Mouse (Mus musculus) urinary bladder, adult 18-20 months (tissue): Measurements from ENCODE around the gene Armc7.

ENCODE experiments used
- DNase-seq, 2 experiments: peaks; one replicate each; pipeline ENCODE4 v3.0.0; 2022; ENCODE audit warnings: low spot score in 2 of 2, mixed read lengths in 2 of 2

Armc7 gene

GRCm38 (mm10) chr11:115475025-115475757 is at the start of gene Armc7:
Gene Armc7 (plus strand): TSS chr11:115475667.
- DNase-seq, result peak; percentile 94 to 95

DNA sequence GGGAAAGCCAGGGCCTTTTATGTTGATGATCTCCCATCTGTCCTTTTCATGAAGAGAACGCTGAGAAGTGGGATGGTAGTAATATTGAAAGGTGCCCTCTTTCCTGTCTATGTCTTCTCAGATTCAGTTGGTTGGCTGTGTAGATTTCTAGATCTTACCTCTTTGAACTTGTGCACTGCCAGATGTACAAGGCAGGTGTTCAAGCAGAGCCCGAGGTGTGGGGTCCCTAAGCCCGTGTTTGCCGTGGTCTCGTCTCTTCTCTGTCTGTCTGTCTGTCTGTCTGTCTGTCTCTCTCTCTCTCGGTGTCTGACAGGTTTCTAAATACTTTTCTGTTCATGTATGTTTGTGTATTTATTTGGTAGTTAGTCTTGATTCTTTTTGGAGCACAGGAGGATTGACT is 49.8 kb upstream of the Armc7 start:
- DNase-seq, result no peak

GRCm38 (mm10) chr11:115427482-115428331 is 47.8 kb upstream of the Armc7 start:
- peak; percentile 22 to 40 for DNase-seq

DNA sequence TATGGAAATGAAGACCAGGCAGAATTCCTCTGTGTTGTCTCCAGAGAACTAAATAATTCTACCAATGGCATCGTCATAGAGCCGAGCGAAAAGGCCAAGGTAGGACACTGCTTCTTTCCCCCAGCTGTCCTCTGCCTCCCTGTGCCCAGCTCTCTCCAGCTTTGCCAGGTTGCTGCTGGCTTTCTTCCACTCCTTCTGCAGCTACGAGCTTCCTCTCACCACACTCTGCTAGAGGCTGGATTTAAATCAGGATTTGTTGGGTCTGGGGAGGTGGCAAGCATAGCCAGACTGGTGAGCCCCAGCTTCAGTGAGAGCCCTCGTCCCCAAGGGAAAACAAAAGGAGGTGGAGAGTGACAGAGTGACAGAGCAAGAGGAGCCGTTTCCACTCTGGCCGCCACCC is 46.2 kb upstream of the Armc7 start:
- no peak for DNase-seq

DNA sequence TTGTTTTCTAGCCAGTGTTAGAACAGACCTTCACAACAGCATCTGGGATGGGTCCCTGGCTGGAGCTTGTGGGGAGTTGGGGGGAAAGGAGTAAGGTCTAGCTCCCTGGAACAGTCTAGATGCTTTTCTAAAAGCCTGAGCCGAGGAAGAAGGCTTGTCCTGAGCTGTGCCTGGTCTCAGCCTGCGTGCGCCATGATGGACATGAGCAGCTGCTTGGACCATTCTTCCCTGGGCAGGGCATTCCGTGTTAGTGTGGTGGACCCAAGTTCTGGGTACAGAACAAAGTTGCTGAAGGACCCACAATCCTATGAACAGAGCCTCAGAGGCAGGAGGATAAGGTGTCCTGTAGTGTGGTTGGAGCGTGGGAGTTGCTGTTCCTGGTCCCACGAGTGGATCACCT is 44.9 kb upstream of the Armc7 start:
- DNase-seq, result no peak

- DNase-seq, result no peak
Measured at GRCm38 (mm10) chr11:115432814-115433213, 42.7 kb upstream of the Armc7 start.

DNA sequence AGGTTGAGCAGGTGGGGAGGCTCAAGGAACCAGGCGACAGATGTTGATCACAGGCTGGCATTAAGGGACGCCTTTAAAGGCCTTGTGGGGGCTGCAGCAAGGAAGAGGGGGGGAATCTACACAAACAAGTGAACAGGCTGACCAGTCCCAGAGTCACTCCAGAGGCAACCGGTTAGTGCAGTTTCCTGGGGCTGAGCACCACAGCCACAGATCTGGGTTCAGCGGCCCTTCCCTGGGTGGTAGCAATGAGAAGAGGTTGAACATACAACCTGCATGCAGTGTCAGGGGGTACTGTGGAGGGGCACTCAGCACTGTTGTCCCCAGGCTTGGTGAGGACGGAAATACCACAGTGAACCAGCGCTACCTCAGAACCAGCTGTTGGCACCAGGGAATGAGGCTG is 42.1 kb upstream of the Armc7 start:
- DNase-seq, result no peak

DNA sequence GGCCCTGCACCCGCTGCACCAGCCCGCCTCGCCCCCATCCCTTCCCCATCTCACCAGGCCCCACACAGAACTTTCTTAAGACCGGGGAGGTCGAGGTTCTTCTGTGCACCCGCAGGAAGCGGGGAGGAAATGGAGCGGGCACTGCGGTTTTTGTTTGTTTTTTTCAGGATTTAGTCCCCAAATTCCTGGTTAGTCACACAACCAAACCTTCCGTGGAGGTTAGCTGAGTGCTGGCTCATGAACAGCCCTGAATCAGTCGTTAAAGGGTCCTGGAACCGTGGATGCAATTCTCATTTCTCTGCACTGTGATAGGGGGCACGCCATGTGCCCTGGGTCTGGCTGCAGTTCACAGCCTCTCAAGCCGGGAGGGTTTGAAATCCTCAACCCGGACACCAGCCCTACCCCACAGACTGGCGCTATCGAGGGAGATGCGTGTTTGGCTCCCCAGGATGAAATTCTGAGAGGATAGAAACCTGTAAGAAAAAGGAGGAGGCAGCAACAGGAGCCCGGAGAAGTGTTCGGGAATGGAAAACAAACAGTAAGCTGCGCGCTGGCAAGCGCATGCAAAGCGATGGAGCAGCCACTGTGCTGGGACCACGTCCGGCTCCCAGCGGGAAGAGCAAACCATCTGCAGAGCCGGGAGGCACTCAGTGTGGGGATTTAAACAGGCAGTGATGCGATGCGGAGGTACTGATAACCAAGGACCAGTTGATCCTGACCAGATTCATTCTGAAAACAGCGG is 39.7 kb upstream of the Armc7 start:
- DNase-seq, result no peak

DNA sequence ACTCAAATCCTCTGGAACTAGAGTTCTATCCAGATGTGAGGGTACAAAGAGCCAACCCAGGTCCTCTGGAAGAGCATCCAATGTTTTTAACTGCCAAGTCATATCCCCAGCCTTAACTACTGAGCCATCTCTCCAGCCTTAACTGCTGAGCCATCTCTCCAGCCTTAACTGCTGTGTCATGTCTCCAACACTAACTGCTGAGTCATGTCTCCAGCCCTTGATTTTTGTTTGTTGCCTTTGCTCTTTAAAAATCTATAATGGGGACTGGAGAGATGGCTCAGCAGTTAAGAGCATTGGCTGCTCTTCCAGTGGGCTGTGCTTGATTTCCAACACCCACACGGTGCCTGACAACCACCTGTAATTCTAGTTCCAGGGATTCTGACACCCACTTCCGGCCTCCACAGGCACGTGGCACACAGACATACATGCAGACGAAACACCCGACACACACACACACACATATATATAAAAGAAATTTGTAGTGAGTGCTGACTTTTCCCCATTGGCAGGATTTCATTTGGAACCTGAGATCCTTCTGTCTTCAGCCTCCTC is 37.8 kb upstream of the Armc7 start:
- no peak for DNase-seq

GRCm38 (mm10) chr11:115439326-115439725 is 36.1 kb upstream of the Armc7 start:
- no peak for DNase-seq

DNA sequence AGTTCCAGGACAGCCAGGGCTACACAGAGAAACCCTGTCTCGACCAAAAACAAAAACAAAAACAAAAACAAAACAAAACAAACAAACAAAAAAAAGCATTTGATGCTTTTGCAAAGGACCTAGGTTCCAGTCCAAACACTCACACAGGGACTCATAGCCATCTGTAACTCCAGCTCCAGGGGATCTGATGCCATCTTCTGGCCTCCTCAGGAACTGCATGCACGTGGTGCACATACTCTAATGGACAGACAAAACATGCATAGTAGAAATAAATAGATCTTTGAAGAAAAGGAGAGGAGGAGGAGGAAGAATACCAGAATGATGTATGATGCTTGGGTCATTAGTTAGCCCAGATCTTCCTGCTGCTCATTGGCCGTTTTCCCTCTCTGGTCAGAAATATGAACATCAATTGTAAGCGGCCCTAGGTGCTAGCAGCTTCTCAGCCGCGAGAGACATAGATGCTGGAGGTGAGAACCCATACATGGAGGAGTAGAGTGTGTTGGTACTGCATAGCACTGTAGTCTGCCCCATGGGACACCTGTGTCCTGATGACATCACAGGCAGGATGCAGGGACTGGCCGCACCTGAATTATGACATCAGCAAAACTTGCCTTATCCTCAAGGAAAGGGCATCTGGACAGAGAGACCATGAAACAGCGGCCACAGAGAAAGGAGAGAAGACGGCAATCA is 35.4 kb upstream of the Armc7 start, which contains the start of gene Trim80:
Gene Trim80 (plus strand): TSS at position 640 of the 690 bp plus-strand sequence.
- no peak for DNase-seq

- no peak for DNase-seq
Measured at GRCm38 (mm10) chr11:115441417-115441816, 34.0 kb upstream of the Armc7 start.

GRCm38 (mm10) chr11:115446906-115447305 is 28.6 kb upstream of the Armc7 start:
- DNase-seq, result no peak

GRCm38 (mm10) chr11:115447321-115447885 is 28.1 kb upstream of the Armc7 start:
- no peak for DNase-seq

DNA sequence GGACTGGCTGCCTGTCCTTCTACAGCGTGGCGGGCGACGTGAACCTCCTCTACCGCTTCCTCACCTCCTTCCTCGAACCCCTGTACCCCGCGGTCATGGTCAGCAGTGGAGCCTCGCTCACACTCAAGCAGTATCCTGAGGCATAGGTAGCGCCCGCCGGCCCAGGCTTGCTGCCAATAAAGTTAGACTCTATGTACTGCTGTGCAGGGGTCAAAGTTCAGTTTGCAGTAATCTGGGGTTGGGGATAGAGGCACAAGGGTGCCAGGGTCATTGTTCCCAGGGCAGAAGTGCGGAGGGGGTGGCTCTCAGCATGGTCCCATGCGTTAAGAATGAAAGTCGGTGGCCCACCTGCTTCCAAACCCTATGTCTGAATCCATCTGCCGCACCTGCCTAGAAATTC is 27.4 kb upstream of the Armc7 start:
- no peak for DNase-seq

DNA sequence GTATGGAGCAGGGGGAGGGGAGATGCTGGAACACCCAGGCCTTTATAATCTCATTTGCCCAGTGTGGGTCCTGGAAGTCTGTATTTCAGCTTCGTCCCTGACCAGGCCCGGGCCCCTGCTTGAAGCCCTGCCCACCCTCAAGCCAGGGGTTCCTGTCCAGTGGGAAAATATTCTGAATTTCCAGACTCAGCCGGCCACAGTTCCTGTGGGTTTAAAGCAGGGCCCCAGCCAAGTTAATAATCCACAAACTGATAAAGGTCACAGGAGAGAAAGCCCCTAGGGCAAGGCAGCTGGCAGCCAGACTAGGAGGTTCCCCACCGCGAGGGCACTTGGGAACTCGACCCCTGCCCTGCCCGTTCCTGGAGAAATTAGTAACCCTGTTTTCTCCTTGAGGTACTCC is 26.5 kb upstream of the Armc7 start:
- no peak for DNase-seq

- DNase-seq, result no peak
Measured at GRCm38 (mm10) chr11:115450176-115450575, 25.3 kb upstream of the Armc7 start.

- DNase-seq, result no peak
Measured at GRCm38 (mm10) chr11:115451781-115452241, 23.7 kb upstream of the Armc7 start.

GRCm38 (mm10) chr11:115452281-115452860 is 23.1 kb upstream of the Armc7 start:
- no peak for DNase-seq

GRCm38 (mm10) chr11:115453306-115453705 is 22.2 kb upstream of the Armc7 start:
- DNase-seq, result no peak
